In genomic region chr5:124951333-124951732, GRCm38 (mm10) we compare ENCODE assay signal across 15 mouse cellular contexts. TPM values are rescaled to one million over a fixed set of nuclear protein-coding genes. Genes with fewer than 3 reads are reported as not detected.
DNase-seq lines count a peak whose midpoint lies in the region; ATAC-seq and TF ChIP-seq lines count a peak whose summit lies in the region.
"Had no signal": no experiment of that assay in that cellular context is flagged by ENCODE, and none has a peak within 500 bp of the region (broad histone marks: within the 10 kb centered on the region; RNA-seq: fewer than 3 reads in every experiment).

No protein-coding gene starts in this region.

- H3K36me3 ChIP-seq in hindbrain, embryonic 10.5 days: no peaks in the 10 kb centered on the region
- H3K36me3 ChIP-seq in hindbrain, embryonic 11.5 days (ENCODE audit: control insufficient read depth, insufficient read depth, low read length): no peaks in the 10 kb centered on the region
- no peaks in the 10 kb centered on the region for H3K36me3 ChIP-seq in E14TG2a.4 (ENCODE audit: insufficient read depth, low read length)
- H3K36me3 ChIP-seq in embryonic facial prominence, embryonic 11.5 days (replicated peaks; ENCODE audit: control insufficient read depth, insufficient read depth, low read depth, low read length): no peaks in the 10 kb centered on the region
- H3K36me3 ChIP-seq in hindbrain, embryonic 15.5 days: no peaks in the 10 kb centered on the region
- H3K36me3 ChIP-seq: midbrain, embryonic 12.5 days; neural tube, embryonic 13.5 days had no signal

- no peak overlapping the region for H3K4me3 ChIP-seq in hindbrain, embryonic 10.5 days
- H3K4me3 ChIP-seq in hindbrain, embryonic 11.5 days (ENCODE audit: low read depth, low read length): no peak overlapping the region
- peak overlapping the region; percentile 23; the same call in 1 of the 2 replicates for H3K4me3 ChIP-seq in E14TG2a.4 (replicated peaks; ENCODE audit: low read length)
- H3K4me3 ChIP-seq in embryonic facial prominence, embryonic 11.5 days (ENCODE audit: low read depth, low read length): no peak overlapping the region
- no peak overlapping the region for H3K4me3 ChIP-seq in hindbrain, embryonic 15.5 days
- H3K4me3 ChIP-seq: midbrain, embryonic 12.5 days; neural tube, embryonic 13.5 days had no signal

- H3K9me3 ChIP-seq in hindbrain, embryonic 10.5 days: peaks cover 14% of the 10 kb centered on the region; the same call in 1 of the 2 replicates
- no peaks in the 10 kb centered on the region for H3K9me3 ChIP-seq in hindbrain, embryonic 11.5 days (ENCODE audit: control insufficient read depth, low read length)
- no peaks in the 10 kb centered on the region for H3K9me3 ChIP-seq in E14TG2a.4 (ENCODE audit: low read length)
- H3K9me3 ChIP-seq in embryonic facial prominence, embryonic 11.5 days (replicated peaks; ENCODE audit: control insufficient read depth, low read length): no peaks in the 10 kb centered on the region
- H3K9me3 ChIP-seq in hindbrain, embryonic 15.5 days: no peaks in the 10 kb centered on the region

- H3K27me3 ChIP-seq in hindbrain, embryonic 10.5 days (ENCODE audit: insufficient read depth, poor library complexity, severe bottlenecking): no peaks in the 10 kb centered on the region
- H3K27me3 ChIP-seq in hindbrain, embryonic 11.5 days (ENCODE audit: control insufficient read depth, insufficient read depth, low read length): no peaks in the 10 kb centered on the region
- 0 out of 2 replicates have a peak, but pooled peaks cover 4% of the 10 kb centered on the region for H3K27me3 ChIP-seq in E14TG2a.4 (ENCODE audit: insufficient read depth, low read length)
- H3K27me3 ChIP-seq in embryonic facial prominence, embryonic 11.5 days (ENCODE audit: control insufficient read depth, insufficient read depth, low read length): no peaks in the 10 kb centered on the region
- H3K27me3 ChIP-seq in hindbrain, embryonic 15.5 days: no peaks in the 10 kb centered on the region
- H3K27me3 ChIP-seq: midbrain, embryonic 12.5 days; neural tube, embryonic 13.5 days had no signal

- DNase-seq in hindbrain, embryonic 10.5 days (ENCODE audit: low spot score): no peak
- no peak for DNase-seq in hindbrain, embryonic 11.5 days (ENCODE audit: low spot score)
- DNase-seq in embryonic facial prominence, embryonic 11.5 days (ENCODE audit: low spot score): no peak
- no peak for DNase-seq in gastrocnemius, postnatal 4 days (ENCODE audit: low spot score in 2 of 2)
- DNase-seq in ovary, postnatal 36 days (ENCODE audit: low spot score): no peak
- DNase-seq in left cerebral cortex, postnatal 10 days (ENCODE audit: extremely low spot score in 1 of 2, low spot score in 2 of 2): no peak
- DNase-seq: B cell, adult 2 months; cerebellum, postnatal 36 days; gastrocnemius, postnatal 14 days had no signal

- intact Hi-C loops in left cerebral cortex, postnatal 10 days (cut with DNase I): no loop called here

- H3K4me2 ChIP-seq in hindbrain, embryonic 11.5 days (replicated peaks; ENCODE audit: low read depth, low read length): no peak overlapping the region
- H3K4me2 ChIP-seq in embryonic facial prominence, embryonic 11.5 days (ENCODE audit: low read depth, low read length): no peak overlapping the region
- H3K4me2 ChIP-seq in hindbrain, embryonic 15.5 days: no peak overlapping the region
- H3K4me2 ChIP-seq: midbrain, embryonic 12.5 days; neural tube, embryonic 13.5 days had no signal

- H3K27ac ChIP-seq in hindbrain, embryonic 10.5 days: peak overlapping the region; percentile 26; the same call in 1 of the 2 replicates
- H3K27ac ChIP-seq in hindbrain, embryonic 11.5 days (ENCODE audit: low read depth, low read length): no peak overlapping the region
- peak overlapping the region; percentile 35; the same call in 1 of the 2 replicates for H3K27ac ChIP-seq in embryonic facial prominence, embryonic 11.5 days (replicated peaks; ENCODE audit: low read depth, low read length)
- peak overlapping the region; percentile 65 for H3K27ac ChIP-seq in hindbrain, embryonic 15.5 days (replicated peaks)
- H3K27ac ChIP-seq: liver, embryonic 14.5 days; midbrain, embryonic 12.5 days; neural tube, embryonic 13.5 days had no signal

- ATAC-seq in hindbrain, embryonic 11.5 days (ENCODE audit: low FRiP score): no peak
- ATAC-seq in embryonic facial prominence, embryonic 11.5 days (replicated peaks; ENCODE audit: insufficient number of reproducible peaks, low FRiP score, low TSS enrichment, low read depth): no peak
- no peak for ATAC-seq in hindbrain, embryonic 15.5 days (ENCODE audit: low FRiP score, low read depth)
- ATAC-seq: inflammation-experienced regulatory T-cells, adult 6 months had no signal

- WGBS in hindbrain, embryonic 10.5 days: 70% methylated on average over 17 of the region's 17 CpGs
- WGBS in hindbrain, embryonic 11.5 days: 68% methylated on average over 17 of the region's 17 CpGs
- WGBS in embryonic facial prominence, embryonic 11.5 days: 65% methylated on average over 17 of the region's 17 CpGs
- 56% methylated on average over 17 of the region's 17 CpGs for WGBS in hindbrain, embryonic 15.5 days

- no peak for TF ChIP-seq CTCF in E14TG2a.4 (conservative IDR thresholded peaks at IDR 0.05; ENCODE audit: low read length)

- H3K9ac ChIP-seq in hindbrain, embryonic 11.5 days (ENCODE audit: low read depth, low read length): no peak overlapping the region
- peak overlapping the region; percentile 22; the same call in 1 of the 2 replicates for H3K9ac ChIP-seq in embryonic facial prominence, embryonic 11.5 days (replicated peaks; ENCODE audit: low read length)
- no peak overlapping the region for H3K9ac ChIP-seq in hindbrain, embryonic 15.5 days
- H3K9ac ChIP-seq: liver, embryonic 14.5 days; midbrain, embryonic 12.5 days; neural tube, embryonic 13.5 days had no signal

- H3K4me1 ChIP-seq in hindbrain, embryonic 10.5 days (replicated peaks): peaks cover 35% of the 10 kb centered on the region
- H3K4me1 ChIP-seq in hindbrain, embryonic 11.5 days (replicated peaks; ENCODE audit: control insufficient read depth, insufficient read depth, low read length): no peaks in the 10 kb centered on the region
- peaks cover 28% of the 10 kb centered on the region for H3K4me1 ChIP-seq in E14TG2a.4 (replicated peaks; ENCODE audit: low read depth, low read length)
- peaks cover 3% of the 10 kb centered on the region; the same call in 1 of the 2 replicates for H3K4me1 ChIP-seq in embryonic facial prominence, embryonic 11.5 days (ENCODE audit: control insufficient read depth, insufficient read depth, low read length)
- peaks cover 14% of the 10 kb centered on the region for H3K4me1 ChIP-seq in hindbrain, embryonic 15.5 days (replicated peaks)
- H3K4me1 ChIP-seq: midbrain, embryonic 12.5 days had no signal

RNA-seq across cellular contexts. Expression of gene Rflna, which starts 51.7 kb away (rescaled TPM):
- polyA plus RNA-seq in hindbrain, embryonic 10.5 days (2016; fragmentation: Nextera tagmentation; extraction: Ambion mirVana): 4.3 and 7.7 TPM in 2 replicates
- 7.8 and 9.2 TPM in 2 replicates for polyA plus RNA-seq in hindbrain, embryonic 11.5 days (2014; fragmentation: Nextera tagmentation; extraction: Ambion mirVana)
- polyA plus RNA-seq in embryonic facial prominence, embryonic 11.5 days (2014; fragmentation: Nextera tagmentation; extraction: Ambion mirVana): 7.2 and 10.3 TPM in 2 replicates
- 6.4 and 7.0 TPM in 2 replicates for polyA plus RNA-seq in hindbrain, embryonic 15.5 days (2015; fragmentation: Nextera tagmentation; extraction: Ambion mirVana)
- 1 to 10 TPM; 2.0 to 2.3 TPM for total RNA-seq in gastrocnemius, postnatal 4 days (2021)
- total RNA-seq in left cerebral cortex, postnatal 10 days (2021): 1 to 10 TPM; 1.4 to 1.5 TPM
